In genomic region chr1:86525499-86526115, GRCm38 (mm10) we compare ENCODE assay signal across 8 mouse cellular contexts. TPM values are rescaled to one million over a fixed set of nuclear protein-coding genes. Genes with fewer than 3 reads are reported as not detected.
DNase-seq lines count a peak whose midpoint lies in the region; ATAC-seq and TF ChIP-seq lines count a peak whose summit lies in the region.

No protein-coding gene starts in this region.

- no peak for ATAC-seq in liver, embryonic 12.5 days

- peak overlapping the region; percentile 99 for H3K4me3 ChIP-seq in heart, embryonic 10.5 days
- H3K4me3 ChIP-seq in kidney, adult 2 months (ENCODE audit: insufficient read depth, low read depth, low read length), result peak overlapping the region; percentile 69
- H3K4me3 ChIP-seq in liver, embryonic 12.5 days, result peak overlapping the region; percentile 89
- H3K4me3 ChIP-seq in myocyte, result peak overlapping the region; percentile 81

- H3K36me3 ChIP-seq in heart, embryonic 10.5 days, result peaks cover 24% of the 10 kb centered on the region
- H3K36me3 ChIP-seq in kidney, adult 2 months (ENCODE audit: control insufficient read depth, insufficient read depth, low read length), result no peaks in the 10 kb centered on the region; the same call in 1 of the 2 replicates
- peaks cover 27% of the 10 kb centered on the region for H3K36me3 ChIP-seq in liver, embryonic 12.5 days
- peaks cover 14% of the 10 kb centered on the region for H3K36me3 ChIP-seq in myocyte (ENCODE audit: control insufficient read depth, insufficient read depth)

- no peaks in the 10 kb centered on the region for H3K9me3 ChIP-seq in heart, embryonic 10.5 days
- H3K9me3 ChIP-seq in liver, embryonic 12.5 days (replicated peaks), result no peaks in the 10 kb centered on the region

- peak overlapping the region; percentile 93 for H3K4me2 ChIP-seq in liver, embryonic 12.5 days
- H3K4me2 ChIP-seq in myocyte (ENCODE audit: low read depth), result peak overlapping the region; percentile 99

- DNase-seq in right cerebral cortex, postnatal 25 days, result peak; percentile 76
- no peak for DNase-seq in right cerebral cortex, adult 18-20 months
- DNase-seq in embryo, embryonic 11 days, result peak; percentile 79
- DNase-seq in heart, embryonic 10.5 days (ENCODE audit: low spot score), result no peak
- no peak for DNase-seq in kidney, adult 2 months
- DNase-seq in T-cell, adult 2 months (ENCODE audit: low spot score), result no peak

- no peaks in the 10 kb centered on the region for H3K27me3 ChIP-seq in heart, embryonic 10.5 days (ENCODE audit: insufficient read depth, poor library complexity, severe bottlenecking)
- H3K27me3 ChIP-seq in kidney, adult 2 months (replicated peaks; ENCODE audit: control insufficient read depth, insufficient read depth, low read length), result no peaks in the 10 kb centered on the region
- no peaks in the 10 kb centered on the region for H3K27me3 ChIP-seq in liver, embryonic 12.5 days (replicated peaks)
- H3K27me3 ChIP-seq in myocyte (ENCODE audit: control insufficient read depth, insufficient read depth, insufficient read length), result no peaks in the 10 kb centered on the region

- no peak for TF ChIP-seq CTCF in kidney, adult 2 months (conservative IDR thresholded peaks at IDR 0.05; ENCODE audit: insufficient read depth, insufficient read length, low read depth, low read length)

- H3K27ac ChIP-seq in heart, embryonic 10.5 days, result peak overlapping the region; percentile 95
- H3K27ac ChIP-seq in kidney, adult 2 months (ENCODE audit: insufficient read depth, low read depth, low read length), result peak overlapping the region; percentile 99
- peak overlapping the region; percentile 98 for H3K27ac ChIP-seq in liver, embryonic 12.5 days

- H3K4me1 ChIP-seq in heart, embryonic 10.5 days, result peaks cover 47% of the 10 kb centered on the region
- peaks cover 14% of the 10 kb centered on the region for H3K4me1 ChIP-seq in kidney, adult 2 months (ENCODE audit: control insufficient read depth, insufficient read depth, low read length)
- H3K4me1 ChIP-seq in liver, embryonic 12.5 days, result peaks cover 51% of the 10 kb centered on the region

- peak overlapping the region; percentile 85 for H3ac ChIP-seq in myocyte (ENCODE audit: control insufficient read depth, insufficient read length)

- peaks cover 36% of the 10 kb centered on the region for H3K79me2 ChIP-seq in myocyte (ENCODE audit: control insufficient read depth, insufficient read depth)

- no peak for TF ChIP-seq POLR2A in kidney, adult 2 months (IDR thresholded peaks at IDR 0.05; ENCODE audit: low read depth, low read length)
- TF ChIP-seq POLR2A in myocyte (IDR thresholded peaks at IDR 0.05; ENCODE audit: insufficient read length, low read depth), result no peak

- H3K9ac ChIP-seq in liver, embryonic 12.5 days, result peak overlapping the region; percentile 100

- under 1% methylated on average over 44 of the region's 44 CpGs for WGBS in heart, embryonic 10.5 days
- under 1% methylated on average over 44 of the region's 44 CpGs for WGBS in kidney, adult 2 months
- WGBS in liver, embryonic 12.5 days (ENCODE audit: insufficient replicate concordance), result under 1% methylated on average over 44 of the region's 44 CpGs

TF ChIP-seq in myocyte, 11 proteins besides CTCF, POLR2A, EP300 and RAD21:
- TF ChIP-seq USF1 (IDR thresholded peaks at IDR 0.05; ENCODE audit: low read depth) (no peak), TCF3 (IDR thresholded peaks at IDR 0.05; ENCODE audit: insufficient read length, low read depth) (no peak), SRF (IDR thresholded peaks at IDR 0.05; ENCODE audit: control insufficient read depth, insufficient read length, low read depth) (no peak), REST (IDR thresholded peaks at IDR 0.05; ENCODE audit: insufficient read depth, insufficient read length) (peak; percentile 64), MYOG (IDR thresholded peaks at IDR 0.05; ENCODE audit: control insufficient read depth in 1 of 3, insufficient read depth in 1 of 3, insufficient read length in 2 of 3, low read depth in 2 of 3) (no peak), MAX (IDR thresholded peaks at IDR 0.05; ENCODE audit: low read depth) (peak; percentile 31), POLR2AphosphoS2 (IDR thresholded peaks at IDR 0.05; ENCODE audit: insufficient read length, low read depth) (no peak), MYOD1 (IDR thresholded peaks at IDR 0.05; ENCODE audit: control insufficient read depth in 1 of 3, insufficient read length in 2 of 3, low read depth in 2 of 3) (peak in 1 of 3 experiments; percentile 7), E2F4 (IDR thresholded peaks at IDR 0.05; ENCODE audit: insufficient read depth) (no peak), CEBPB (IDR thresholded peaks at IDR 0.05; ENCODE audit: insufficient read depth, poor library complexity, severe bottlenecking) (no peak), TCF12 (IDR thresholded peaks at IDR 0.05; ENCODE audit: insufficient read depth, poor library complexity, severe bottlenecking) (no peak)

RNA-seq across cellular contexts. Expression of gene Ptma, which starts 0.9 kb away (rescaled TPM):
- 1,013 and 1,650 TPM in 2 replicates for polyA plus RNA-seq in heart, embryonic 10.5 days (2016; fragmentation: Nextera tagmentation; extraction: Ambion mirVana)
- 622 and 651 TPM in 2 replicates for polyA plus RNA-seq in kidney, adult 2 months (2012; rRNA removed)
- 1,639 and 1,657 TPM in 2 replicates for polyA plus RNA-seq in liver, embryonic 12.5 days (2016; fragmentation: Nextera tagmentation; extraction: Ambion mirVana)
- polyA plus RNA-seq in myocyte (2012; fragmentation: generic; extraction: Trizol), result 593 TPM

RNA-seq across cellular contexts. Expression of gene Pde6d, which starts 56.8 kb away (rescaled TPM):
- 69.7 and 73.6 TPM in 2 replicates for polyA plus RNA-seq in heart, embryonic 10.5 days (2016; fragmentation: Nextera tagmentation; extraction: Ambion mirVana)
- 20.2 and 24.9 TPM in 2 replicates for polyA plus RNA-seq in kidney, adult 2 months (2012; rRNA removed)
- 44.0 and 48.0 TPM in 2 replicates for polyA plus RNA-seq in liver, embryonic 12.5 days (2016; fragmentation: Nextera tagmentation; extraction: Ambion mirVana)
- 50.0 TPM for polyA plus RNA-seq in myocyte (2012; fragmentation: generic; extraction: Trizol)

RNA-seq across cellular contexts. Expression of gene Cops7b, which starts 57.1 kb away (rescaled TPM):
- 41.3 and 45.9 TPM in 2 replicates for polyA plus RNA-seq in heart, embryonic 10.5 days (2016; fragmentation: Nextera tagmentation; extraction: Ambion mirVana)
- polyA plus RNA-seq in kidney, adult 2 months (2012; rRNA removed), result 20.1 and 22.5 TPM in 2 replicates
- 23.4 and 24.3 TPM in 2 replicates for polyA plus RNA-seq in liver, embryonic 12.5 days (2016; fragmentation: Nextera tagmentation; extraction: Ambion mirVana)
- 20.4 TPM for polyA plus RNA-seq in myocyte (2012; fragmentation: generic; extraction: Trizol)

Comparison
In these comparisons a context has a peak if more than half of its experiments do, and no peak if none do; other contexts are left out.
1. DNase-seq: peak in right cerebral cortex, postnatal 25 days (single experiment) and embryo, embryonic 11 days (single experiment); none in right cerebral cortex, adult 18-20 months (single experiment), heart, embryonic 10.5 days (single experiment), kidney, adult 2 months (single experiment) and T-cell, adult 2 months (single experiment).
2. Peak in every context shown above with its lines, with median percentiles within 50 percentile points of each other: H3K27ac ChIP-seq and H3K4me3 ChIP-seq.